Mouse (Mus musculus) intestine, postnatal 0 days (tissue): ENCODE data around the gene Ppp2r5b. TPM values are rescaled to one million over a fixed set of nuclear protein-coding genes. Genes with fewer than 3 reads are reported as not detected.
A peak's percentile ranks its signal among the peaks of the same experiment; 100 is the strongest.

Experiments
- ATAC-seq: fragments of 200-750 bp; cut with Nextera tagmentation; 2 replicates; pipeline ENCODE4 v1.8.0; 2017; ENCODE audit warnings: mild to moderate bottlenecking, moderate TSS enrichment, moderate library complexity
- H3K27ac ChIP-seq: fragments of 300-500 bp; sonication (generic); 2 replicates; pipeline ENCODE4 v1.5.1; 2014; ENCODE audit warnings: mild to moderate bottlenecking, low read depth, low read length, moderate library complexity
- H3K27me3 ChIP-seq: fragments of 300-500 bp; sonication (generic); replicated peaks from 2 replicates; pipeline ENCODE4 v1.6.1; 2014; ENCODE audit warnings: low read length, mixed read lengths; ENCODE audit not compliant: control insufficient read depth, insufficient read depth
- H3K36me3 ChIP-seq: fragments of 300-500 bp; sonication (generic); 2 replicates; pipeline ENCODE4 v1.6.1; 2014; ENCODE audit warnings: mild to moderate bottlenecking, moderate library complexity; ENCODE audit not compliant: control insufficient read depth, insufficient read depth
- H3K4me1 ChIP-seq: fragments of 300-500 bp; sonication (generic); replicated peaks from 2 replicates; pipeline ENCODE4 v1.6.1; 2014; ENCODE audit warnings: antibody characterized with exemption, low read length, mixed read lengths; ENCODE audit not compliant: control insufficient read depth, insufficient read depth
- H3K4me2 ChIP-seq: fragments of 300-500 bp; sonication (generic); replicated peaks from 2 replicates; pipeline ENCODE4 v1.6.1; 2014; ENCODE audit warnings: low read depth, mild to moderate bottlenecking, moderate library complexity
- H3K4me3 ChIP-seq: fragments of 300-500 bp; sonication (generic); 2 replicates; pipeline ENCODE4 v1.5.1; 2014; ENCODE audit warnings: low read depth, low read length
- H3K9ac ChIP-seq: fragments of 300-500 bp; sonication (generic); 2 replicates; pipeline ENCODE4 v1.6.1; 2014; ENCODE audit warnings: mild to moderate bottlenecking, low read depth, low read length
- H3K9me3 ChIP-seq: fragments of 300-500 bp; sonication (generic); 2 replicates; pipeline ENCODE4 v1.6.1; 2016; ENCODE audit warnings: mixed run types; ENCODE audit not compliant: control insufficient read depth
- CTCF ChIP-seq: sonication (generic); IDR thresholded peaks from 2 replicates; pipeline ENCODE4 v1.5.1; 2016; ENCODE audit warnings: low read depth, mild to moderate bottlenecking, control low read depth, antibody characterized with exemption, moderate library complexity
- WGBS: fragments of 180-500 bp; shearing (Covaris S2); extraction: QIAGEN DNeasy Blood & Tissue Kit; methylation state at CpG from one replicate; pipeline ENCODE4 v1.1.7; 2014; 5-methylcytosine and 5-hydroxymethylcytosine counted together
- polyA plus RNA-seq: library from polyadenylated mRNA; unstranded; fragments of >200 nt; fragmentation: Nextera tagmentation; extraction: Ambion mirVana; gene quantifications from 2 replicates; pipeline ENCODE4 v1.2.1, GENCODE M21; 2015

Gene Ppp2r5b
- polyA plus RNA-seq, 1 experiment from 2014 or later = 15.2 TPM

DNA sequence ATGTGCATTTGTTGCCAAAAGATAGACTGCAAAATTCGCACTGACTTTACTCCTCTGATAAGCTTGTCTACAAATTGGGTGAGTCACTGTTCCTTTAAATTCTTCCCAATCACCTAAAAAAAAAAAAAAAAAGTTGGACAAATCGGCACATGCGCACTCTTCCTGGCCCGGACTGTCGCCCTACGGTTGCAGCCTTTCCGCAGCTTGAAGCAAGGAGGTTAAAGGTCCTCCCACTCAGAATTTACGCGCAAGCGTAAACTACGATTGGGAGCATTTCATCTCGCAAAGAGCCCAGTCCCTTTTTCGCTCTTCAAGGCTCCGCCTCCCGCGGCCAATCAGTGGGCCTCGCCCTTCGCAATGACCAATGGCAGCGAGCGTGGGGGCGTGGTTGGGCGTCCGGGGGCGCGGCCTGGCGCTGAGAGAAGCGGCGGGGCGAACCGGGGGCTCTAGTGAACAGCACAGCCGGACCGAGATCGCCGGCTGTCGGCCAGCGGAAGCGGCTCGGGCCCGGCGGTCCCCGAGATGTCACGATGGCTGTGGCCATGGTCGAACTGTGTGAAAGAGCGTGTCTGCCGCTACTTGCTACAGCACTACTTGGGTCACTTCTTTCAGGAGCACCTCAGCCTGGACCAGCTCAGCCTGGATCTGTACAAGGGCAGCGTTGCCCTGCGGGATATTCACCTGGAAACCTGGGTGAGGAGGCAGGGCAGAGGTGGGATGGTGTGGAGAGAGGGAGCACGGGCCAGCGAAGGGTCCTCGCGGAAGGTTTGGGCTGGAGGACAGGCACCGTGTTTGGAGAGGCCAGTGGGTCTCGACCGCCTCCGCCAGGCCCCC, 5.8 kb upstream of the Ppp2r5b start, which contains the start of gene Atg2a:
Atg2a (plus strand) TSS at position 395 of the 834 bp plus-strand sequence.
- H3K9ac ChIP-seq = peak within 1 kb of the TSS; percentile 77
- no peaks in the 10 kb centered on the region for H3K9me3 ChIP-seq
- peak within 1 kb of the TSS; percentile 90 for H3K4me3 ChIP-seq
- peak; percentile 95 for ATAC-seq
- H3K4me2 ChIP-seq = peak within 1 kb of the TSS; percentile 88
- TF ChIP-seq CTCF = peak; percentile 48
- H3K36me3 ChIP-seq = peaks cover 22% of the 10 kb centered on the region
- under 1% methylated on average over 55 of the region's 55 CpGs for WGBS
- H3K27ac ChIP-seq = peak within 1 kb of the TSS; percentile 77
- peaks cover 2% of the 10 kb centered on the region; the same call in 1 of the 2 replicates for H3K4me1 ChIP-seq
- H3K27me3 ChIP-seq = no peaks in the 10 kb centered on the region

GRCm38 (mm10) chr19:6240725-6241124, 5.1 kb upstream of the Ppp2r5b start:
- no peak for TF ChIP-seq CTCF
- Histone ChIP-seq H3K36me3 (peaks cover 15% of the 10 kb centered on the region; the same call in 1 of the 2 replicates), H3K27me3 (no peaks in the 10 kb centered on the region), H3K4me3 (no peak overlapping the region), H3K9ac (no peak overlapping the region), H3K4me2 (peak overlapping the region; percentile 88; the same call in 1 of the 2 replicates), H3K9me3 (no peaks in the 10 kb centered on the region), H3K27ac (no peak overlapping the region), H3K4me1 (peaks cover 2% of the 10 kb centered on the region; the same call in 1 of the 2 replicates)
- ATAC-seq = no peak
- WGBS = 21% methylated on average over 5 of the region's 5 CpGs

- peaks cover 9% of the 10 kb centered on the region; the same call in 1 of the 2 replicates for H3K36me3 ChIP-seq
- no peak overlapping the region for H3K9ac ChIP-seq
- peaks cover 3% of the 10 kb centered on the region; the same call in 1 of the 2 replicates for H3K4me1 ChIP-seq
- no peaks in the 10 kb centered on the region for H3K27me3 ChIP-seq
- WGBS = 41% methylated on average over 1 of the region's 1 CpGs
- no peak overlapping the region; the same call in 1 of the 2 replicates for H3K27ac ChIP-seq
- no peak for TF ChIP-seq CTCF
- ATAC-seq = no peak
- H3K9me3 ChIP-seq = no peaks in the 10 kb centered on the region
- H3K4me3 ChIP-seq = no peak overlapping the region
- no peak overlapping the region for H3K4me2 ChIP-seq
Observed at GRCm38 (mm10) chr19:6240136-6240535, 4.5 kb upstream of the Ppp2r5b start.

DNA sequence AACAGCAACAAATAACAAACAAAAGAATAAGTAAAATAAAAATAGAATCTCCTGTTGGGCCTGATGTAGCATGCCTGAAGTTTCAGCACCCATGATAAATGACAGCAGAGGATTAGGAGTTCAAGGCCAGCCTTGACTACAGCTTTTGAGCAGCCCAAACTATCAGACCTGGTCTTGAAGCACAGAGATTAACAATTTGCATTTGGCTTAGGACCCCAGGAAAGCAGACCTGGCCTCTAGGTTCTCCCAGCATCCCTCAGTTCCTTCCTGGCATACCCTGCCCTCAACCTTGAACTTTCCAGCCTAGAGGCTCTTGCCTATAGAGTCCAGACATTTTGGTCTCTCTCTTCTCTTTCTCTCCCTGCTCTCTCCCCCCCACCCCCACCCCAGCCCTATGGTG, 3.1 kb upstream of the Ppp2r5b start:
- Histone ChIP-seq H3K36me3 (no peaks in the 10 kb centered on the region; the same call in 1 of the 2 replicates), H3K27ac (no peak overlapping the region), H3K4me1 (peaks cover 10% of the 10 kb centered on the region; the same call in 1 of the 2 replicates), H3K4me3 (no peak overlapping the region), H3K9ac (no peak overlapping the region), H3K27me3 (no peaks in the 10 kb centered on the region), H3K9me3 (no peaks in the 10 kb centered on the region), H3K4me2 (no peak overlapping the region)
- TF ChIP-seq CTCF = no peak
- ATAC-seq = no peak

DNA sequence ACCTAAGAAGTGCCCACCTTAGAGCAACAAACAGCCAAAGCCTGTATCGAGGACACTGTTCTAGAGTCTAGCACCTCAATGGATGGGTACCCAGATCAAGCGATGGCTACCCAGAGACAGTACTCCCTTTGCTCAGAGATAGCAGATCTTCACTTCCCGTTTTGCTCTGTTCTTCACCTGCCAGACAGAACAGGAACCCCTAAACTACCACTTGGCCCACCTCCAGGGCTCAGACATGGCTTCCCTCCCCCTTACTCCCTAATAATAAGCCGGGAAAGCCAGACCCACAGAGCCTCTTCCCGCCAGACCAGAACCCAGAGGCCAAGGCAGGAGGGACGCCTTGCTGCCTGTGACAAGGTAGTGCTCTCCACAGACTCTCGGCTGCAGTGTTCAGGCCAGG, 1.2 kb upstream of the Ppp2r5b start:
- H3K27me3 ChIP-seq = no peaks in the 10 kb centered on the region
- 75% methylated on average over 7 of the region's 7 CpGs for WGBS
- H3K4me3 ChIP-seq = no peak overlapping the region
- no peak for TF ChIP-seq CTCF
- peaks cover 8% of the 10 kb centered on the region; the same call in 1 of the 2 replicates for H3K4me1 ChIP-seq
- H3K9ac ChIP-seq = no peak overlapping the region
- no peaks in the 10 kb centered on the region for H3K9me3 ChIP-seq
- H3K36me3 ChIP-seq = peaks cover 12% of the 10 kb centered on the region; the same call in 1 of the 2 replicates
- no peak overlapping the region for H3K4me2 ChIP-seq
- no peak for ATAC-seq
- no peak overlapping the region for H3K27ac ChIP-seq

DNA sequence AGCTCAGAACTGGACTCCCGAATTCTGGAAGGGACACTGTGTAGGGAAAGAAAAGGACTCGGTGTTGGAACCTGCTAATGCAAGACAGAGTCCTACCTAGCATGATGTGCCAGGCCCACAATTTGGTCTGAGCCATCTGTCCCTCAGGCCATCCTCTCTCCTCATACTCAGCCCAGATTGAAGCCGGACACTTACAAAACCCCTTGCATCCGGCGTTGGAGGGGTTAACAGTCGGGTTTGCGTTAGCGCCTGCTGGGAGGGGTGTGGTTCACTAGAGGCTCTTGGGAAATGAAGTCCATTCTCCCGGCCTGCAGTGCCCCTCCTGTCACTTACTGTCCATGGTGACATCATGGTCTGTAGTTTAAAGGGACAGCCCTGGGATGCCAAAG, 375 bp upstream of the Ppp2r5b start:
- Histone ChIP-seq H3K4me3 (peak overlapping the region; percentile 71), H3K27ac (peak overlapping the region; percentile 96), H3K36me3 (peaks cover 15% of the 10 kb centered on the region), H3K9ac (peak overlapping the region; percentile 74), H3K4me1 (peaks cover 8% of the 10 kb centered on the region; the same call in 1 of the 2 replicates), H3K4me2 (peak overlapping the region; percentile 88), H3K9me3 (no peaks in the 10 kb centered on the region), H3K27me3 (no peaks in the 10 kb centered on the region)
- 0% methylated on average over 9 of the region's 9 CpGs for WGBS
- peak; percentile 90 for ATAC-seq
- TF ChIP-seq CTCF = no peak
